Mouse (Mus musculus): Measurements from ENCODE around the gene Zscan22. TPM values are rescaled to one million over a fixed set of nuclear protein-coding genes. Genes with fewer than 3 reads are reported as not detected.

Zscan22 gene
- total RNA-seq (2023) = 1 to 10 TPM; 5.5 to 6.7 TPM

GRCm38 (mm10) chr7:12897655-12898410 is at the start of gene Zscan22:
Gene Zscan22, plus strand, starts transcription at chr7:12897815.

GRCm38 (mm10) chr7:12880911-12881660 is 16.5 kb upstream of the Zscan22 start, which contains the start of gene Zfp128:
Gene Zfp128, plus strand, starts transcription at chr7:12881177.

GRCm38 (mm10) chr7:12921705-12922465 is 24.3 kb downstream of the Zscan22 start, which contains the start of gene Rps5:
Gene Rps5, plus strand, starts transcription at chr7:12922290.

GRCm38 (mm10) chr7:12927191-12927680 is 29.6 kb downstream of the Zscan22 start, which contains the start of gene Rnf225:
Gene Rnf225, plus strand, starts transcription at chr7:12927416.

Other genes with a start within 250 kb of the Zscan22 start
- not detected for gene Vmn2r55, start 212.8 kb upstream of the Zscan22 start, total RNA-seq (2023)
- gene Vmn2r56, start 162.8 kb upstream of the Zscan22 start, total RNA-seq (2023) = not detected
- gene Zscan18, start 94.2 kb upstream of the Zscan22 start, total RNA-seq (2023) = 1 to 10 TPM; 1.3 to 2.1 TPM
- gene Zfp329, start 79.0 kb upstream of the Zscan22 start, total RNA-seq (2023) = 1 to 10 TPM; 3.9 to 4.4 TPM
- 10 to 100 TPM; 23.4 to 24.6 TPM for gene Zfp110, start 63.1 kb upstream of the Zscan22 start, total RNA-seq (2023)
- gene Zfp128, start 16.6 kb upstream of the Zscan22 start, total RNA-seq (2023) = 1 to 10 TPM; 1.2 to 1.4 TPM
- 100 to 1,000 TPM; 779 to 842 TPM for gene Rps5, start 24.5 kb downstream of the Zscan22 start, total RNA-seq (2023)
- gene Rnf225, start 29.6 kb downstream of the Zscan22 start, total RNA-seq (2023) = under 1 TPM; 0.33 to 0.40 TPM
- 1 to 10 TPM; 2.4 to 3.3 TPM for gene Zfp324, start 68.0 kb downstream of the Zscan22 start, total RNA-seq (2023)
- gene Zfp446, start 80.0 kb downstream of the Zscan22 start, total RNA-seq (2023) = 1 to 10 TPM; 3.0 to 4.6 TPM
- gene Slc27a5, start 100.4 kb downstream of the Zscan22 start, total RNA-seq (2023) = not detected
- 100 to 1,000 TPM; 166 to 184 TPM for gene Trim28, start 101.3 kb downstream of the Zscan22 start, total RNA-seq (2023)
- gene Zbtb45, start 112.2 kb downstream of the Zscan22 start, total RNA-seq (2023) = 10 to 100 TPM; 14.6 to 15.6 TPM
- gene Chmp2a, start 137.0 kb downstream of the Zscan22 start, total RNA-seq (2023) = 100 to 1,000 TPM; 146 to 163 TPM
- 10 to 100 TPM; 86.2 to 93.4 TPM for gene Ube2m, start 140.5 kb downstream of the Zscan22 start, total RNA-seq (2023)
- gene Mzf1, start 156.9 kb downstream of the Zscan22 start, total RNA-seq (2023) = 1 to 10 TPM in 1 of 2 experiments, under 1 TPM in 1; 0.46 to 1.4 TPM
- not detected for gene Vmn1r85, start 197.4 kb downstream of the Zscan22 start, total RNA-seq (2023)
- not detected for gene Vmn1r86, start 222.1 kb downstream of the Zscan22 start, total RNA-seq (2023)
- gene Vmn1r87, start 242.3 kb downstream of the Zscan22 start, total RNA-seq (2023) = not detected

All from neutrophil, adult 83 days (primary cell).